Mouse (Mus musculus): ENCODE results near the gene Efcc1. TPM values are rescaled to one million over a fixed set of nuclear protein-coding genes. Genes with fewer than 3 reads are reported as not detected.

Gene Efcc1
- polyA plus RNA-seq, 1 experiment from 2014 or later = 0.46 TPM

DNA sequence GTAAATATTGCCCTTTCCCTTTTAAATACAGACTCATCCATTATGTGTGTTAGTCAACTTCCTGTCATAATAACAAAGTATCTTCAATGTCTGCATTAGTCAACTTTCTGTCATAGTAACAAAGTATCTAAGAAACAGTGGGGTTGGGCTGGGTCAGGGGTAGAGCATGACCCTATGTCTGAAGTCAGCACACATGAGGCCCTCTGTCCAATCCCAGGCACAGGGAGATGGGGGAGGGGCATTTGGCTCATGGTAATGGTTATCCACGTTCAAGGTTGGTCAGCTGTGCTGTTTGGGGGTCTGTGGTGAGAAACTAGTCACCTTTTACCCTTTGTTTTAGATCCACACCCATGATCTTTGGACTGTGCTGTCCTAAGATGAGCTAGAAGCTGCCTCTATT is 14.6 kb downstream of the Efcc1 start:
- 45% methylated on average over 1 of the region's 1 CpGs for WGBS
- no peak for ATAC-seq (ENCODE audit: insufficient number of reproducible peaks, low FRiP score)
- peaks cover 13% of the 10 kb centered on the region for H3K4me1 ChIP-seq (replicated peaks)
- H3K27me3 ChIP-seq (replicated peaks) = 0 out of 2 replicates have a peak, but pooled peaks cover 1% of the 10 kb centered on the region
- no peak overlapping the region for H3K9ac ChIP-seq
- no peaks in the 10 kb centered on the region for H3K9me3 ChIP-seq (replicated peaks)
- H3K4me3 ChIP-seq = no peak overlapping the region
- H3K4me2 ChIP-seq = no peak overlapping the region
- no peaks in the 10 kb centered on the region for H3K36me3 ChIP-seq
- H3K27ac ChIP-seq (ENCODE audit: poor library complexity, severe bottlenecking) = no peak overlapping the region

- H3K9ac ChIP-seq = no peak overlapping the region
- H3K4me2 ChIP-seq = no peak overlapping the region
- no peak overlapping the region for H3K27ac ChIP-seq (ENCODE audit: poor library complexity, severe bottlenecking)
- H3K27me3 ChIP-seq (replicated peaks) = 0 out of 2 replicates have a peak, but pooled peaks cover 8% of the 10 kb centered on the region
- peaks cover 7% of the 10 kb centered on the region; the same call in 1 of the 2 replicates for H3K4me1 ChIP-seq (replicated peaks)
- H3K9me3 ChIP-seq (replicated peaks) = no peaks in the 10 kb centered on the region
- 63% methylated on average over 3 of the region's 3 CpGs for WGBS
- no peak for ATAC-seq (ENCODE audit: insufficient number of reproducible peaks, low FRiP score)
- no peak overlapping the region for H3K4me3 ChIP-seq
- no peaks in the 10 kb centered on the region for H3K36me3 ChIP-seq
These were observed 15.4 kb downstream of the Efcc1 start for GRCm38 (mm10) chr6:87746059-87746458.

GRCm38 (mm10) chr6:87746849-87747248 is 16.2 kb downstream of the Efcc1 start:
- WGBS = 58% methylated on average over 2 of the region's 2 CpGs
- Histone ChIP-seq H3K27ac (ENCODE audit: poor library complexity, severe bottlenecking) (no peak overlapping the region), H3K4me1 (replicated peaks) (peaks cover 7% of the 10 kb centered on the region; the same call in 1 of the 2 replicates), H3K27me3 (replicated peaks) (0 out of 2 replicates have a peak, but pooled peaks cover 8% of the 10 kb centered on the region), H3K9ac (no peak overlapping the region), H3K9me3 (replicated peaks) (no peaks in the 10 kb centered on the region), H3K4me2 (no peak overlapping the region), H3K36me3 (no peaks in the 10 kb centered on the region), H3K4me3 (no peak overlapping the region)
- ATAC-seq (ENCODE audit: insufficient number of reproducible peaks, low FRiP score) = no peak

- no peak overlapping the region for H3K4me3 ChIP-seq
- no peak overlapping the region for H3K4me2 ChIP-seq
- H3K27me3 ChIP-seq (replicated peaks) = 0 out of 2 replicates have a peak, but pooled peaks cover 8% of the 10 kb centered on the region
- H3K4me1 ChIP-seq (replicated peaks) = peaks cover 7% of the 10 kb centered on the region; the same call in 1 of the 2 replicates
- ATAC-seq (ENCODE audit: insufficient number of reproducible peaks, low FRiP score) = no peak
- H3K36me3 ChIP-seq = no peaks in the 10 kb centered on the region
- H3K9me3 ChIP-seq (replicated peaks) = no peaks in the 10 kb centered on the region
- H3K9ac ChIP-seq = no peak overlapping the region
- 71% methylated on average over 2 of the region's 2 CpGs for WGBS
- no peak overlapping the region for H3K27ac ChIP-seq (ENCODE audit: poor library complexity, severe bottlenecking)
These were observed 17.4 kb downstream of the Efcc1 start for GRCm38 (mm10) chr6:87748078-87748477.

DNA sequence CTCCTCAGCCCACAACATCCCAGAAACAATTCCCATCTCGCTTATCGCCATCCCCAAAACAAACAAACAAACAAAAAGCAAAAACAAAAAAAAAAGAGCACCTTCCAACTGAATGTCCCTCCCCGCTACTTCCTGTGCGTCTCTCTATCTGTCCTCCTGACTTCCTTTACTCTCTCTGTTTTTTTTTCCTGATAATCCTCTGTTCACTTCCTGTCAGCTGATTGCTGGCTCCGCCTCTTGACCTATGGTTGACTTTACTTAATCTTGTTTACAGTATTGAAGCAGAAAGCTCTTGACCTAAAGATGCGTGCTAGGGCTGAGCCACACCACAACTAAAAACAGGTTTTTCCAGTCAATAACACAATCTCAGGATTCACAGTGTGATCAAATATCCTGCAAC is 17.9 kb downstream of the Efcc1 start:
- WGBS = 63% methylated on average over 6 of the region's 6 CpGs
- Histone ChIP-seq H3K9me3 (replicated peaks) (no peaks in the 10 kb centered on the region), H3K9ac (no peak overlapping the region), H3K36me3 (no peaks in the 10 kb centered on the region), H3K4me3 (no peak overlapping the region), H3K27me3 (replicated peaks) (0 out of 2 replicates have a peak, but pooled peaks cover 8% of the 10 kb centered on the region), H3K4me2 (no peak overlapping the region), H3K27ac (ENCODE audit: poor library complexity, severe bottlenecking) (no peak overlapping the region), H3K4me1 (replicated peaks) (peaks cover 7% of the 10 kb centered on the region; the same call in 1 of the 2 replicates)
- no peak for ATAC-seq (ENCODE audit: insufficient number of reproducible peaks, low FRiP score)

- no peak overlapping the region for H3K4me3 ChIP-seq
- H3K9me3 ChIP-seq (replicated peaks) = no peaks in the 10 kb centered on the region
- H3K36me3 ChIP-seq = no peaks in the 10 kb centered on the region
- H3K4me2 ChIP-seq = no peak overlapping the region
- whole genome bisulfite sequencing = 81% methylated on average over 8 of the region's 8 CpGs
- H3K27ac ChIP-seq (ENCODE audit: poor library complexity, severe bottlenecking) = no peak overlapping the region
- peaks cover 5% of the 10 kb centered on the region; the same call in 1 of the 2 replicates for H3K4me1 ChIP-seq (replicated peaks)
- no peak overlapping the region for H3K9ac ChIP-seq
- H3K27me3 ChIP-seq (replicated peaks) = 0 out of 2 replicates have a peak, but pooled peaks cover 8% of the 10 kb centered on the region
- ATAC-seq (ENCODE audit: insufficient number of reproducible peaks, low FRiP score) = no peak
These were observed 19.7 kb downstream of the Efcc1 start for GRCm38 (mm10) chr6:87750184-87750910.

DNA sequence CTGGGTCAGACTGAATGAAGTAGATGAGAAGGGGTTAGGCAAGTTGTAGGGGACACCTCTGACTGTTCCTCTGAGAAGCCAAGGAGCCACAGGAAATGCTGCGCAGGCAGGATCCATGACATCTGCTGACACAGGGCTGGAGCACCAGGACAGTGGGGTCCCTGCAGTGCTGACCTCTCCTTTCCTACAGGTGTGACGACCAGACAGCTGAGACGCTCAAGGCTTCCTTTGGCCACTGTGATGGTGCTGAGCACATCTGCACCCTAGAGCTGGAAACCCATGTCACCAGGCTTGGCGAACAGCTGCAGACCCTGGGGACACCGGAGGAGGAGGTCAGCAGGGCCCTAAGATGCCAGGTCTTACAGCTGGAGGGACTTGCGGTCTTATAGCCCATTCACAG is 20.9 kb downstream of the Efcc1 start:
- H3K9me3 ChIP-seq (replicated peaks) = no peaks in the 10 kb centered on the region
- 0 out of 2 replicates have a peak, but pooled peaks cover 8% of the 10 kb centered on the region for H3K27me3 ChIP-seq (replicated peaks)
- WGBS = 77% methylated on average over 6 of the region's 6 CpGs
- H3K4me2 ChIP-seq = no peak overlapping the region
- H3K27ac ChIP-seq (ENCODE audit: poor library complexity, severe bottlenecking) = no peak overlapping the region
- no peak overlapping the region for H3K4me3 ChIP-seq
- H3K36me3 ChIP-seq = no peaks in the 10 kb centered on the region
- H3K9ac ChIP-seq = no peak overlapping the region
- H3K4me1 ChIP-seq (replicated peaks) = peaks cover 4% of the 10 kb centered on the region; the same call in 1 of the 2 replicates
- ATAC-seq (ENCODE audit: insufficient number of reproducible peaks, low FRiP score) = no peak

DNA sequence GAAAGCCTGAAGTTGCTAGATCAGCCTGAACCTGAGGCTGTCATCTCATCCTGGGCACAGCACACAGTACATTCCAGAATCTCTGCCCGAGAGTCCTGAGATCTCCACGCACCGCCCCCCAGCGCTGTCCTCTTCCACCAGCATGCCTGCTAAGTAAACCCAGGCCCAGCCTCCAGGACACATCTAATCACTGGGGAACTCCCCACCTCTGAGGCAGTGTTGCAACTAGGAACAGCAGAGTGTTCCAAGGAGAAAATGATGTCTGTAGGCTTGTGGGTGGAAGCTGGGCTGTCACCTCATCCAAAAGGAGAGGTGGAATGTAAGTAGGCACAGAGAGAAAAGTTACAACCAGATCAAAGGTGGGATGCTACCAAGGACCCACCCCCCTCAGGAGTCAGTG is 24.5 kb downstream of the Efcc1 start:
- Histone ChIP-seq H3K9me3 (replicated peaks) (no peaks in the 10 kb centered on the region), H3K27me3 (replicated peaks) (0 out of 2 replicates have a peak, but pooled peaks cover 8% of the 10 kb centered on the region), H3K4me3 (no peak overlapping the region), H3K36me3 (no peaks in the 10 kb centered on the region), H3K27ac (ENCODE audit: poor library complexity, severe bottlenecking) (no peak overlapping the region), H3K9ac (no peak overlapping the region), H3K4me2 (no peak overlapping the region), H3K4me1 (replicated peaks) (no peaks in the 10 kb centered on the region)
- ATAC-seq (ENCODE audit: insufficient number of reproducible peaks, low FRiP score) = no peak
- 85% methylated on average over 4 of the region's 4 CpGs for WGBS

DNA sequence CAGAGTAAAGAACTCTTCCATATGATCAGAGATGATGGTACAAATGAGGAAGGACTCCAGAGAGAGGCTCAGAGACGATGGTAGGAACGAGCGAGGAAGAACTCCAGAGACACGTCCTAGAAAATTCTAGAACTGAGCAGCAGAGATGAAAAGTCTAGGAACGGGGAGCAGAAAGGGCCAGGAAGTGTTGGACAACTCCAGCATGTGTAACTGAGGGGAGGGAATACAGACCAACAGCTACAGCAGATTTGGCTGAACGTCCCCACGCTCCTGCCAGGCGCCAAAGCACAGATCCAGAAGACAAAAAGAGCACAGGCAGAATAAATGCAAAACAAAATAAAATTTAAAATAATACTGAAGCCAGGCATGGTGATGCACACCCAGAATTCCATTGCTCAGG is 26.2 kb downstream of the Efcc1 start:
- no peak overlapping the region for H3K4me2 ChIP-seq
- H3K4me1 ChIP-seq (replicated peaks) = no peaks in the 10 kb centered on the region
- no peak overlapping the region for H3K27ac ChIP-seq (ENCODE audit: poor library complexity, severe bottlenecking)
- H3K27me3 ChIP-seq (replicated peaks) = no peaks in the 10 kb centered on the region
- no peaks in the 10 kb centered on the region for H3K36me3 ChIP-seq
- 82% methylated on average over 8 of the region's 8 CpGs for WGBS
- no peak overlapping the region for H3K4me3 ChIP-seq
- H3K9me3 ChIP-seq (replicated peaks) = no peaks in the 10 kb centered on the region
- no peak overlapping the region for H3K9ac ChIP-seq
- ATAC-seq (ENCODE audit: insufficient number of reproducible peaks, low FRiP score) = no peak

DNA sequence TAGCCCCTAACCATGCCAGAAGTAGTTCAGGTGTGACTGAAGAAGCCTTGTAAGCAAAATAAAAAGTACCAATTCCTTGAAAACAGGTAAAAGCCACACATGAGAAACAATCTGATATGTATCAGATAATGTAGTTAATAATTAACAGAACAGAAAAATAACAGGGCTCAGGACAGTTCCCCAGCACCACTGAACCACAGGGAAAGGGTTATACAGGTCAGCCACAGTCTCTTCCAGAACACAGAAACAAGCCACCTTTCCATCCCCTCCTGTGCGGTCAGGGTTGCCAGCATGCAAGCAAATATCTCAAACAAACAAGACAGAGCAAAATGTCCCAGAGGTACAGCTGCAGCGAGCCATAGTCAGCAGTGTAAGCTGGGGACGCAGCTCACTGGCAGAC is 28.7 kb downstream of the Efcc1 start:
- no peak for ATAC-seq (ENCODE audit: insufficient number of reproducible peaks, low FRiP score)
- Histone ChIP-seq H3K4me3 (no peak overlapping the region), H3K9me3 (replicated peaks) (no peaks in the 10 kb centered on the region), H3K27ac (ENCODE audit: poor library complexity, severe bottlenecking) (no peak overlapping the region), H3K27me3 (replicated peaks) (no peaks in the 10 kb centered on the region), H3K4me2 (no peak overlapping the region), H3K9ac (no peak overlapping the region), H3K4me1 (replicated peaks) (no peaks in the 10 kb centered on the region), H3K36me3 (no peaks in the 10 kb centered on the region)
- 72% methylated on average over 3 of the region's 3 CpGs for WGBS

DNA sequence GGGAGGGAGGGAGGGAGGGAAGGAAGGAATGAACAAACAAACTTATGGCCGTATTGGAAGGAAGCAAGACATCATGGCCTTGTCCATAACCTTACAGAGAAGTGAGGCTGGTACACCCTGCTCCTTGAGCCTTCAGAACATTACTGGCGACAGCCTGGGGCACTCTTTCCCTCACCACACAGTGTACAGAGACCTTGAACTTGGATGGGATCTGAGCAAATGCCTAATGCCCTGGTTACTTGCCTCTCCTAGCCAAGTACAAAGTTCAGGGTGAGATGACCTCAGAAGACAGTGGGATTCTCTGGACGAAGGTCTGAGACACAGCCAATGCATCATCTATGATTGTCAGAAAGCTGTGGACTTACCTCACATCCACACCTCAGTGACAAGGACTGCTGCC is 29.2 kb downstream of the Efcc1 start:
- no peaks in the 10 kb centered on the region for H3K9me3 ChIP-seq (replicated peaks)
- H3K36me3 ChIP-seq = no peaks in the 10 kb centered on the region
- ATAC-seq (ENCODE audit: insufficient number of reproducible peaks, low FRiP score) = no peak
- no peak overlapping the region for H3K9ac ChIP-seq
- H3K4me3 ChIP-seq = no peak overlapping the region
- no peak overlapping the region for H3K4me2 ChIP-seq
- 56% methylated on average over 3 of the region's 3 CpGs for WGBS
- no peak overlapping the region for H3K27ac ChIP-seq (ENCODE audit: poor library complexity, severe bottlenecking)
- no peaks in the 10 kb centered on the region for H3K4me1 ChIP-seq (replicated peaks)
- H3K27me3 ChIP-seq (replicated peaks) = no peaks in the 10 kb centered on the region

All from heart, embryonic 12.5 days (tissue).